Mouse (Mus musculus): ENCODE measurements around the gene Efemp2. TPM values are rescaled to one million over a fixed set of nuclear protein-coding genes. Genes with fewer than 3 reads are reported as not detected.

Gene Efemp2
- polyA plus RNA-seq, 1 experiment from 2014 or later = 46.9 TPM

GRCm38 (mm10) chr19:5456922-5457745 lies 16.6 kb upstream of the Efemp2 start:
- H3K27me3 ChIP-seq (ENCODE audit: poor library complexity, severe bottlenecking) = peaks cover 19% of the 10 kb centered on the region
- peaks cover 18% of the 10 kb centered on the region for H3K36me3 ChIP-seq (replicated peaks)
- H3K9me3 ChIP-seq = no peaks in the 10 kb centered on the region
- peak; percentile 94 for DNase-seq (ENCODE audit: extremely low spot score, low spot score)
- H3K27ac ChIP-seq = peak overlapping the region; percentile 88
- under 1% methylated on average over 70 of the region's 70 CpGs for WGBS
- H3K4me3 ChIP-seq = peak overlapping the region; percentile 87
- H3K4me1 ChIP-seq = peaks cover 55% of the 10 kb centered on the region

DNA sequence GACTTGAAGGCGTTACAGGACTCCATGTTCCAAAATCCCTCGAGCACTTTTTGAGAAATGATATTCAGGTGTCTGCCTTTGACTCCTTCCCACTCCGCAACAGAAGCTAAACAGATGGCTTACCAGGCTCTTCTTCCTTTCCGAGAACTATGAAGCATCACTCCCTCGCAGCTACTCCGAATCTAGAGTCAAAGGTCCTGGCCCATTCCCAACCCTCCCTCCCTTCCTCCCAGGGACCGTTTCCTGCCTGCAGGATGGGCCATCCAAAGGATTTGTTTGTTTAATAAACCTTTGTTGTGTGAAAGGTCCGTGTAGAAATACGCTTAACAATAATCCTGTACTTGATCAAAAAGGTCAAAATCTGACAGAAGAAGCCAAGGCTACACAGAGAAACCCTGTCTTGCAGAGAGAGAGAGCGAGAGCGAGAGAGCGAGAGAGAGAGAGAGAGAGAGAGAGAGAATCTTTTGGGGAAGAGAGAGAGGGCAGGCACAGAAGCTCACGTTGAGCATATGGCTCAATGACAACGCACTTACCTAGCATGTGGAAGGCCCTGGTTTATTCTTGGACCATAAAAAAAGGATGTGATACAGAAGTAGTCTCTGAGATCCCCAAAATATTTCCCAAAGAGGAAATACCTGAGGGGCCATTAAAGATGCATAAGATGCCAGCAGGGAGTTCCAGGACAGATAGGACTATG lies 15.9 kb upstream of the Efemp2 start, which contains the start of gene Ccdc85b:
Gene Ccdc85b (minus strand): TSS at position 149 of the 697 bp plus-strand sequence.
- Histone ChIP-seq H3K4me3 (peak within 1 kb of the TSS; percentile 87), H3K9me3 (no peaks in the 10 kb centered on the region), H3K36me3 (replicated peaks) (peaks cover 26% of the 10 kb centered on the region), H3K4me1 (peaks cover 55% of the 10 kb centered on the region), H3K27me3 (ENCODE audit: poor library complexity, severe bottlenecking) (peaks cover 19% of the 10 kb centered on the region), H3K27ac (peak within 1 kb of the TSS; percentile 88)
- WGBS = 15% methylated on average over 14 of the region's 14 CpGs
- DNase-seq (ENCODE audit: extremely low spot score, low spot score) = no peak

DNA sequence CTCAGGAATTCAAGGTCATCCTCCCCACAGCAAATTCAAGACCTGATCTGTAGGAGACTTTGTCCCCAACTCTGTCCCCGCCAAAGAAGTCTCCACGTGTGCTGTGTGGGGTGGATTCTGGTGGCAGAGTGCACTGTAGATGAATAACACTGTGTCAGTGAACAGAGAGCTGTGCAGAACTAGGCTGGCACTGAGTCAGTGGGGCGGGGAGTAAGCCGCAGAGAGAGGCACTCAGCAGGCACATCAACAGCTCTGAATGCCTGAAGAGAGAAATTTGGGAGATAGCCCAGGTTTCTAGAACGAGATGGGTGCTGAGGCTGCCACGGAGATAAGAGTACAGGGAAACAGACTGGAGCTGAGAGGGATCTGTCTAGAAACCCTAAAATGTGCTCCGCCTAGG lies 14.7 kb upstream of the Efemp2 start:
- Histone ChIP-seq H3K27me3 (ENCODE audit: poor library complexity, severe bottlenecking) (peaks cover 19% of the 10 kb centered on the region), H3K27ac (no peak overlapping the region), H3K9me3 (no peaks in the 10 kb centered on the region), H3K36me3 (replicated peaks) (peaks cover 32% of the 10 kb centered on the region), H3K4me3 (no peak overlapping the region), H3K4me1 (peaks cover 61% of the 10 kb centered on the region)
- no peak for DNase-seq (ENCODE audit: extremely low spot score, low spot score)
- 68% methylated on average over 7 of the region's 7 CpGs for WGBS

DNA sequence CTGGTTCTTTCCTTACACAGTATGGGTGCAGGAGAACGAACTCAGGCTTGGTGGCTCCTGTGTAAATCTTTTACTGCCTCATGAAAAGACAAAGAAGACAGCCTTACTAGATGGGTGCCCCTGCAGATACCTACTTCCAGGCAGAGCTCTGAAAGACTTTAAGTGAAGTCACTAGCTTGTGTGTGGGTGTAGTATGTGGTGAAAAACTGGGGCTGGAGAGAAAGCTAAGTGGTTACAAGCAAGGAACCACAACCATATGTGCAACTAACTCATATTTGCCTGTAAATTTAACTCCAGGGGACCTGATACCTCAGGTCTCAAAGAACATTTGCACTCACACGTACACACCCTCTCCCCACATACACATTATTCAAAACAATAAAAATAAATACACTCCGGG lies 13.9 kb upstream of the Efemp2 start:
- Histone ChIP-seq H3K9me3 (no peaks in the 10 kb centered on the region), H3K27me3 (ENCODE audit: poor library complexity, severe bottlenecking) (peaks cover 19% of the 10 kb centered on the region), H3K4me1 (peaks cover 62% of the 10 kb centered on the region), H3K36me3 (replicated peaks) (peaks cover 32% of the 10 kb centered on the region), H3K27ac (peak overlapping the region; percentile 90), H3K4me3 (peak overlapping the region; percentile 86)
- WGBS = 30% methylated on average over 3 of the region's 3 CpGs
- no peak for DNase-seq (ENCODE audit: extremely low spot score, low spot score)

DNA sequence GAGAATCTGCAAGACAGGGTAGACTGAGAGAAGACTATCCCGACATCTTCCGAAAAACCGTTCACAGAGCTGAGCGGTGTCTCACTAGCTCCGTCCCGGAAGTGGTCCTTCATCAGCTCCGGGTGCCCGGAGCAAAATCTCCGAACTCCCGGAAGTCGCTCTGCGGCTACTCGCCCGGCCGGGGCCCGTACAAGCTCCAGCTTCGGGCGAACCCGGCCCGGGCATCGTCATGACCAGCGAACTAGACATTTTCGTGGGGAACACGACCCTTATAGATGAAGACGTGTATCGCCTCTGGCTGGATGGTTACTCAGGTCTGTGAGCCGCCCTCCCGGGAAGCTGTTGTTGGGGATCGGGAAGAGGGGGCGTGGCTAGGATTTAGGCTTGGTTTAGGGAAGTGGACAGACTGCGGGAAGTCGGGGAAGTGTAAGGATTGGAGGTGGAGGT lies 13.3 kb upstream of the Efemp2 start, which contains the start of gene Fibp:
Gene Fibp (plus strand): TSS at position 151 of the 447 bp plus-strand sequence.
- Histone ChIP-seq H3K27ac (peak within 1 kb of the TSS; percentile 90), H3K36me3 (replicated peaks) (peaks cover 35% of the 10 kb centered on the region), H3K9me3 (no peaks in the 10 kb centered on the region), H3K4me3 (peak within 1 kb of the TSS; percentile 86), H3K4me1 (peaks cover 56% of the 10 kb centered on the region), H3K27me3 (ENCODE audit: poor library complexity, severe bottlenecking) (peaks cover 19% of the 10 kb centered on the region)
- under 1% methylated on average over 32 of the region's 32 CpGs for WGBS
- DNase-seq (ENCODE audit: extremely low spot score, low spot score) = peak; percentile 92

DNA sequence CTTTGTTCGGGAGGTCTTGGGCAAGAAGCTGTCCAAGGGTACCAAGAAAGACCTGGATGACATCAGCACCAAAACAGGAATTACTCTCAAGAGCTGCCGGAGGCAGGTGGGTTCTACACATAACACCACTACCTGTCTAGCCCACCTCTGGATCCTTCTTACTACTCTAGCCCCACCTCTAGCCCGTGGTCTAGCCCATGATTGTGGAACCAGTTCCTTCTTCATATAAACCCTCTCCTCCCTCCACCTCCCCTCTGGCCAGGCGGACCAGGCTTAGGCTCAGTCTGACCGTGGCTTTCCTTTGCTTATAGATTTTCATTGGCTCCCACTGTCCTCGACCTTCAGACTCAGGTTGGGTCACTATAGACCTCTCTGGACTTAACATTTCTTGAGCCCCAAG lies 12.3 kb upstream of the Efemp2 start:
- whole genome bisulfite sequencing = 89% methylated on average over 6 of the region's 6 CpGs
- peaks cover 47% of the 10 kb centered on the region for H3K4me1 ChIP-seq
- no peak overlapping the region for H3K27ac ChIP-seq
- no peak for DNase-seq (ENCODE audit: extremely low spot score, low spot score)
- no peaks in the 10 kb centered on the region for H3K9me3 ChIP-seq
- peaks cover 19% of the 10 kb centered on the region for H3K27me3 ChIP-seq (ENCODE audit: poor library complexity, severe bottlenecking)
- H3K4me3 ChIP-seq = peak overlapping the region; percentile 86
- H3K36me3 ChIP-seq (replicated peaks) = peaks cover 44% of the 10 kb centered on the region

DNA sequence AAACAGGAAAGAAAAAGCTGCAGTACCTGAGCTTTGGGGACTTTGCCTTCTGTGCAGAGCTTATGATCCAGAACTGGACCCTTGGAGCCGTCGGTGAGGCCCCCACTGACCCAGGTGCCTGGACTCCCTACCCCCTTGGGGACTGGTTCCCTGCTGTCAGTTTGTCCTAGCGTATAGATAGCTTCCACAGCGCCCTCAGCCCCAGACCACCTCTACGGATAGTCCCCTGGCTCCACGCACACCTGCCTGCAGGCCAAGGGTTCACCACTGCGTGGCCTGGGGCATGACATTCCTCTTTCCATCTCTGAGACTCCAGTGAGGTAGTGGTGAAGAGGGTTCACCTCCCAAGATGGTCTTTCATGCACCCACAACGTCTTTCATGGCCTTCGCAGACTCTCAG lies 10.5 kb upstream of the Efemp2 start:
- peaks cover 29% of the 10 kb centered on the region for H3K4me1 ChIP-seq
- H3K4me3 ChIP-seq = no peak overlapping the region; the same call in 1 of the 2 replicates
- peaks cover 61% of the 10 kb centered on the region for H3K36me3 ChIP-seq (replicated peaks)
- 88% methylated on average over 9 of the region's 9 CpGs for WGBS
- H3K27me3 ChIP-seq (ENCODE audit: poor library complexity, severe bottlenecking) = peaks cover 16% of the 10 kb centered on the region
- no peaks in the 10 kb centered on the region for H3K9me3 ChIP-seq
- H3K27ac ChIP-seq = no peak overlapping the region
- DNase-seq (ENCODE audit: extremely low spot score, low spot score) = no peak

DNA sequence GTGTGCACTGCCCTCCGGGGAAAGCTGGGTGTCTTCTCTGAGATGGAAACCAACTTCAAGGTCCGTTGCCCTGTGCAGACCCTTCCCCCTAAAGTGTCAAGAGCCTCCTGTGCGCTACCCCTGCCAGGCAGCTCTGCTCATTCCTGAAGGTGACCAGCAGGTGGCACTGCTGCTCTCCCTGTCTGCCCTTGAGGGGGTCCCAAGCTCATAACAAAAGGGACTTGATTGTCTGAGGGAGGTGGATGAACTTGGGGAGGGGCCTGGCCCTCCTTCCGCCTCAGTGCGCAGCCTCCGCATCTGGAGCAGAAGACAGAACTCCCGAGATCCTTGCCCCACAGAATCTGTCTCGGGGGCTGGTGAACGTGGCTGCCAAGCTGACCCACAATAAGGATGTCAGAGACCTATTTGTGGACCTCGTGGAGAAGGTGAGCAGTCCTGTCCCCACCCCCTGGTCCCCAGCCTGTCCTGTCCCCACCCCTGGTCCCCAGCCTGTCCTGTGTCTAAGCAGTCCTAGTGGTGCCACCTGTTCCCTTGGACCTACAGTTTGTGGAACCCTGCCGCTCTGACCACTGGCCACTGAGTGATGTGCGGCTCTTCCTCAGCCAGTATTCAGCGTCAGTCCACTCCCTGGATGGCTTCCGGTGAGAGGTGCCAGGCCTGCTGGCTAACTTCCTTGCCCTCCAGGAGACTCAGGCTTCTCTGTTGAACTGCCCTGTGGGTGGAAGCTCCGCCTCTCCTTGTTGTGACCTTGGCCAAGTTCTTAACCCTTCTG lies 9.8 kb upstream of the Efemp2 start:
- 63% methylated on average over 15 of the region's 15 CpGs for WGBS
- Histone ChIP-seq H3K4me1 (peaks cover 26% of the 10 kb centered on the region), H3K9me3 (no peaks in the 10 kb centered on the region), H3K27ac (peak overlapping the region; percentile 78), H3K4me3 (peak overlapping the region; percentile 31), H3K27me3 (ENCODE audit: poor library complexity, severe bottlenecking) (peaks cover 9% of the 10 kb centered on the region), H3K36me3 (replicated peaks) (peaks cover 61% of the 10 kb centered on the region)
- DNase-seq (ENCODE audit: extremely low spot score, low spot score) = peak; percentile 74

DNA sequence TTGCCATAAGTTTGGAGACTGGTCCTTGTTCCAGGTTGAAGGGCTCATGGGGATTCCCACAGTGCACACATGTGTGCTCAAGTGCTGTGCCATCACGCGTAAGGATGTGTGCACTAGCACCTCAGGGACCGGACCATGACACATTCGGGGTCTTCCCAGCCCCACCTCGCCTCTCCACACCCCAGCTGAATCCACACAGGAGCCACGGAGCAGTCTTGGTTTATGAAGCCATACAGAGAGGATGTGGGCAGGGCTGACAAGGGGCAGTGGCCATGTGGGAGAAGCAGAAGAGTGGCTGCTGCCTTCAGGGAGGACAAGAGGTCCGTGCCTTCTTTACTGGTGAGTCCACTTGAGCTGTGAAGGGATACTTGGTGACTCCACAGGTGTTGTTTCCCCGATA lies 8.7 kb upstream of the Efemp2 start:
- 96% methylated on average over 8 of the region's 8 CpGs for WGBS
- H3K4me1 ChIP-seq = peaks cover 23% of the 10 kb centered on the region
- H3K27ac ChIP-seq = no peak overlapping the region
- no peak overlapping the region; the same call in 1 of the 2 replicates for H3K4me3 ChIP-seq
- DNase-seq (ENCODE audit: extremely low spot score, low spot score) = no peak
- H3K9me3 ChIP-seq = no peaks in the 10 kb centered on the region
- no peaks in the 10 kb centered on the region for H3K27me3 ChIP-seq (ENCODE audit: poor library complexity, severe bottlenecking)
- peaks cover 61% of the 10 kb centered on the region for H3K36me3 ChIP-seq (replicated peaks)

DNA sequence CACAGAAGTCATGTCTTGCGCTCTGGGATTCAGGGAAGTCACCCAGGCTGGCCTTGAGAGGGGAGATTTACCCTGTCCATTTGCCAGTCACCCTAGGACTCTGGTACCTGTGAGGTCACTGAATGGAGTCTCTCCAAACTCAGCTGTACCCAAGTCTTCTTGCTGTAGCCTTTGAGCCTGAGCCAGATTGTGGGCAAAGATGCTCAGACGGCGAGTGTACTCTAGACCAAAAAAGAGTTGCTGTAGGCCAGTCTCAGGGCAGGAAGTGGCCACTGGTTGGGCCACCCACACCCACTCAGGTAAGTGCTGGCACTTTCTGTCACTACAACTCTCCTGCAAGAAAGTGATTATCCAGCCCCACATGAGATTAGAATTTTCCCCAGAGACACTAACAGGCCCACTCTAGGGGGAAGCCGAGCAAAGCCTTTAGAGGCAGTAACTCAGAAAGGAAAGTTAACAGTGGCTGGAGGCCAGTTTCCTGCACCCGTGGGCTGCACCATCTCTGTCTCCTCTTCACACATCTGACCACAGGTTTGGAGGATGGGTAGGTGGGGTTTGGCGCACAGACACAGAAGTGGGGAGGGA lies 6.7 kb upstream of the Efemp2 start:
- H3K4me1 ChIP-seq = peaks cover 10% of the 10 kb centered on the region
- 89% methylated on average over 6 of the region's 6 CpGs for WGBS
- no peak for DNase-seq (ENCODE audit: extremely low spot score, low spot score)
- no peak overlapping the region for H3K27ac ChIP-seq
- H3K36me3 ChIP-seq (replicated peaks) = peaks cover 60% of the 10 kb centered on the region
- H3K9me3 ChIP-seq = no peaks in the 10 kb centered on the region
- no peak overlapping the region for H3K4me3 ChIP-seq
- H3K27me3 ChIP-seq (ENCODE audit: poor library complexity, severe bottlenecking) = no peaks in the 10 kb centered on the region

DNA sequence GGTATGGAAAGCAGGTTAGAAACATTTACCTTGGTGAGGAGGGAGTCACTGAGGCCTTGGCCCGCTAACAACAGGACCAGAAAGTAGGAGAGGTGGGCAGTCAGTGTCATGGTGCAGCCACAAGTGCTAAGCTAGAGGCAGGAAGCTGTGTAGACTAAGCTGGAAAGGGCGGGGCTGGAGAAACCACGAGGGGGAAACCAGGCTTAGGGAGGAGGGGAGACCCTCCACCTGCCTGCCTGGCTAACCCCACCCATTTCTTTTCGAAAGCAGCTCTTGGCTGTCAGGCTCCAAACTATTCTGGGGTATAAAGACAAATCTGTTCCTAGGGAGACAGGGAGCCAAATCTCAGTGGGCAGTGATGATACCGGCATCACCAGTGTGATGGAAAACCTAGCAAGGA lies 5.4 kb upstream of the Efemp2 start, which contains the start of gene Ctsw:
Gene Ctsw (minus strand): TSS at position 134 of the 400 bp plus-strand sequence.
- DNase-seq (ENCODE audit: extremely low spot score, low spot score) = no peak
- no peak within 1 kb of the TSS for H3K4me3 ChIP-seq
- peaks cover 4% of the 10 kb centered on the region; the same call in 1 of the 2 replicates for H3K27me3 ChIP-seq (ENCODE audit: poor library complexity, severe bottlenecking)
- 68% methylated on average over 5 of the region's 5 CpGs for WGBS
- no peak within 1 kb of the TSS for H3K27ac ChIP-seq
- peaks cover 46% of the 10 kb centered on the region for H3K36me3 ChIP-seq (replicated peaks)
- H3K4me1 ChIP-seq = peaks cover 11% of the 10 kb centered on the region
- H3K9me3 ChIP-seq = no peaks in the 10 kb centered on the region

GRCm38 (mm10) chr19:5471846-5472245 lies 1.9 kb upstream of the Efemp2 start:
- H3K36me3 ChIP-seq (replicated peaks) = peaks cover 15% of the 10 kb centered on the region
- no peaks in the 10 kb centered on the region for H3K9me3 ChIP-seq
- H3K27ac ChIP-seq = no peak overlapping the region
- H3K4me1 ChIP-seq = peaks cover 28% of the 10 kb centered on the region
- peaks cover 17% of the 10 kb centered on the region for H3K27me3 ChIP-seq (ENCODE audit: poor library complexity, severe bottlenecking)
- no peak overlapping the region for H3K4me3 ChIP-seq
- no peak for DNase-seq (ENCODE audit: extremely low spot score, low spot score)
- 60% methylated on average over 5 of the region's 5 CpGs for WGBS

All from forebrain, embryonic 10.5 days (tissue).